Mouse (Mus musculus): ENCODE measurements around the gene Sun1. TPM values are rescaled to one million over a fixed set of nuclear protein-coding genes. Genes with fewer than 3 reads are reported as not detected.

Gene Sun1
- polyA plus RNA-seq, 2 experiments, result 53.7 to 65.3 TPM

DNA sequence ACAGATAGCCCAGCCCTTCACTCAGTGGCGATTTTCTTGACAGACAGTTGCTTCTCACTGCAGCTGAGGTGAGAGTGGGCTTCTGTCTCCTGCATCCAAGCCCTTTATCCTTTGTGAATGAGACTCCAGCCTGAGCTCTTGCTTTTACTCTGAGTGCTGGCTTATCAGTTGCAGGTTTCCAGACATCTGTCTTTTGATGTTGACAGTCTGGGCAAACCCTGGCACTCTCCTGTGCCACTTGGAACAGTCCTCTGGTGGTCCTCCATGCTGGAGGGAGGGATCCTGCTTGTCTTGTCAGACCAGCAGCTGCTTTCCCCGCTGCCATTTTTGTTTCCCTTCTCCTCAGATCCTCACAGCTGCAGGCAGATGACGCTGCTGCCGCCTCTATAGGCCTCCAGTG is 28.5 kb upstream of the Sun1 start:
- Histone ChIP-seq H3K4me1 (ENCODE audit: control insufficient read depth, insufficient read depth, low read length) (peaks cover 23% of the 10 kb centered on the region), H3K9me3 (ENCODE audit: control insufficient read depth, low read length) (no peaks in the 10 kb centered on the region), H3K27ac (replicated peaks; ENCODE audit: low read depth, low read length) (no peak overlapping the region), H3K27me3 (ENCODE audit: control insufficient read depth, insufficient read depth, low read length) (no peaks in the 10 kb centered on the region), H3K36me3 (ENCODE audit: control insufficient read depth, insufficient read depth, low read length) (peaks cover 58% of the 10 kb centered on the region), H3K9ac (ENCODE audit: low read depth, low read length, severe bottlenecking) (no peak overlapping the region), H3K4me2 (replicated peaks; ENCODE audit: low read depth, low read length, severe bottlenecking) (no peak overlapping the region), H3K4me3 (replicated peaks; ENCODE audit: low read length) (no peak overlapping the region)
- DNase-seq (ENCODE audit: low spot score) (no peak), ATAC-seq (ENCODE audit: low FRiP score, low read depth) (no peak)
- TF ChIP-seq POLR2A (IDR thresholded peaks at IDR 0.05; ENCODE audit: borderline replicate concordance, extremely low read depth, insufficient read depth, insufficient read length), result no peak
- WGBS, result 87% methylated on average over 4 of the region's 4 CpGs

GRCm38 (mm10) chr5:139174141-139174540 is 26.3 kb upstream of the Sun1 start:
- H3K4me1 ChIP-seq (ENCODE audit: control insufficient read depth, insufficient read depth, low read length), result peaks cover 23% of the 10 kb centered on the region
- no peak overlapping the region for H3K27ac ChIP-seq (replicated peaks; ENCODE audit: low read depth, low read length)
- H3K36me3 ChIP-seq (ENCODE audit: control insufficient read depth, insufficient read depth, low read length), result peaks cover 52% of the 10 kb centered on the region
- ATAC-seq (ENCODE audit: low FRiP score, low read depth) (no peak), DNase-seq (ENCODE audit: low spot score) (no peak)
- H3K9ac ChIP-seq (ENCODE audit: low read depth, low read length, severe bottlenecking), result no peak overlapping the region
- H3K4me2 ChIP-seq (replicated peaks; ENCODE audit: low read depth, low read length, severe bottlenecking), result no peak overlapping the region
- no peak overlapping the region for H3K4me3 ChIP-seq (replicated peaks; ENCODE audit: low read length)
- TF ChIP-seq POLR2A (IDR thresholded peaks at IDR 0.05; ENCODE audit: borderline replicate concordance, extremely low read depth, insufficient read depth, insufficient read length), result no peak
- H3K9me3 ChIP-seq (ENCODE audit: control insufficient read depth, low read length), result no peaks in the 10 kb centered on the region
- H3K27me3 ChIP-seq (ENCODE audit: control insufficient read depth, insufficient read depth, low read length), result no peaks in the 10 kb centered on the region
- 17% methylated on average over 10 of the region's 10 CpGs for WGBS

GRCm38 (mm10) chr5:139174556-139175547 is 25.6 kb upstream of the Sun1 start:
- Histone ChIP-seq H3K27me3 (ENCODE audit: control insufficient read depth, insufficient read depth, low read length) (no peaks in the 10 kb centered on the region), H3K36me3 (ENCODE audit: control insufficient read depth, insufficient read depth, low read length) (peaks cover 51% of the 10 kb centered on the region), H3K4me3 (replicated peaks; ENCODE audit: low read length) (no peak overlapping the region), H3K9ac (ENCODE audit: low read depth, low read length, severe bottlenecking) (no peak overlapping the region), H3K27ac (replicated peaks; ENCODE audit: low read depth, low read length) (no peak overlapping the region), H3K4me2 (replicated peaks; ENCODE audit: low read depth, low read length, severe bottlenecking) (no peak overlapping the region), H3K4me1 (ENCODE audit: control insufficient read depth, insufficient read depth, low read length) (peaks cover 23% of the 10 kb centered on the region), H3K9me3 (ENCODE audit: control insufficient read depth, low read length) (no peaks in the 10 kb centered on the region)
- ATAC-seq (ENCODE audit: low FRiP score, low read depth) (peak; percentile 49; the same call in 1 of the 2 replicates), DNase-seq (ENCODE audit: low spot score) (peak; percentile 61)
- WGBS, result 14% methylated on average over 10 of the region's 10 CpGs
- TF ChIP-seq POLR2A (IDR thresholded peaks at IDR 0.05; ENCODE audit: borderline replicate concordance, extremely low read depth, insufficient read depth, insufficient read length), result no peak

DNA sequence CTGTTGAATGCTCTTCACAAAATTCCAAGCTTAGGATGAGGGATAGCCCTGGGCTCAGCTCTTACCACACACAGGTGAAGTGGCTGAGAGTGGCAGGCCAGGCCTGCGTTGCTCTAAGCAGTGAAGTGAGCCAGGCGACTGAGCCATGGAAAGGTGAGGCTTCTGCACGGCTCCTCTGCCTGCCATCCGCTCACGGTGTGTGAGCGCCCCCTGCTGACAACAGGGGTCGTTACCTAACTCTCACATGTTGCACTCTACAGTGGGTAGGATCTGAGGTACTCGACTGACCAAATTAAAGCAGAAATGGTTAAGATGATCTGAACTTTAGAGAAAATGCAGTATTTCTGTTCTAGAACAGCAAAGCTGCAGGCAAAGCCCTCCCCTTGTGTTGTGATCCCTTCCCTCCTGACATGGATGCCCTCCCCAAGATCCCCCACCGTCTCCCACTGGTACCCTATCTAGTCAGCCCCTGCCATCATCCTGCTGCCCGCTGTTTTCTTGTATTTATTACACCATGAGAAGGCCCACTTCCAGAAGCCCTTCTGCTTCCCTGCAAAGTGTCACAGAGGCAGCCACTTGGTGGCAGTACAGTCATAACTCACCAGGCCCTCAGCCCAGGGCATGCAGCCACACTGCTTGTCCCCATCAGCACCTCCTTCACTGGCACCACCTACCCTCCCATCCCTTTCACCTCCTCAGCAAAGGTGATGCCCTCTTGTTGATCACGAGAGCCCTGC is 21.4 kb upstream of the Sun1 start:
- WGBS, result 26% methylated on average over 11 of the region's 11 CpGs

DNA sequence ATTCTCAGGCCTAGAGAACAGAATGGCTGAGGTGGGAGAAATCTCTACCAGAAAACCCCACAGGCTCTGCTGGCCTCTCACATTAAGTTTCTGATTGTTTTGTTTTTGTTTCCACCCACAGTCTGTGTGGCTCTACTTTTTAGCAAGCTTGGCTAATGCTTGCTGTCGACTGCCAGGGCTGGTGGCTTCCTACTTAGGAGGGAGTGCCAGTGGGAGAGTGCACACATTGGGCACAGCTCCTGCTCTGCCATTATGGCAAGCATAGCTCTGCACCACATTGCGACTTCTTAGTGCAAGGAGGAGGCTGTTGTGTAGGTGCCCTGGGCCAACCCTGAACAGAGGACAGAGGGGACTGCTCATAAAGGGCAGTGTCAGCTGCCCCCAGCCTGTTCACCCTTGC is 17.3 kb upstream of the Sun1 start:
- no peak overlapping the region for H3K4me3 ChIP-seq (replicated peaks; ENCODE audit: low read length)
- no peaks in the 10 kb centered on the region for H3K9me3 ChIP-seq (ENCODE audit: control insufficient read depth, low read length)
- peaks cover 69% of the 10 kb centered on the region for H3K36me3 ChIP-seq (ENCODE audit: control insufficient read depth, insufficient read depth, low read length)
- H3K4me1 ChIP-seq (ENCODE audit: control insufficient read depth, insufficient read depth, low read length), result no peaks in the 10 kb centered on the region
- no peak for TF ChIP-seq POLR2A (IDR thresholded peaks at IDR 0.05; ENCODE audit: borderline replicate concordance, extremely low read depth, insufficient read depth, insufficient read length)
- no peak overlapping the region for H3K9ac ChIP-seq (ENCODE audit: low read depth, low read length, severe bottlenecking)
- ATAC-seq (ENCODE audit: low FRiP score, low read depth), result no peak
- no peaks in the 10 kb centered on the region for H3K27me3 ChIP-seq (ENCODE audit: control insufficient read depth, insufficient read depth, low read length)
- no peak overlapping the region for H3K27ac ChIP-seq (replicated peaks; ENCODE audit: low read depth, low read length)
- DNase-seq (ENCODE audit: low spot score), result no peak
- WGBS, result 88% methylated on average over 2 of the region's 2 CpGs
- H3K4me2 ChIP-seq (replicated peaks; ENCODE audit: low read depth, low read length, severe bottlenecking), result no peak overlapping the region

More for the DNA sequence above, 21.4 kb upstream of the Sun1 start:
- peaks cover 20% of the 10 kb centered on the region for H3K4me1 ChIP-seq (ENCODE audit: control insufficient read depth, insufficient read depth, low read length)
- ATAC-seq (ENCODE audit: low FRiP score, low read depth) (peak; percentile 81), DNase-seq (ENCODE audit: low spot score) (peak; percentile 73)
- H3K4me2 ChIP-seq (replicated peaks; ENCODE audit: low read depth, low read length, severe bottlenecking), result no peak overlapping the region
- no peaks in the 10 kb centered on the region for H3K9me3 ChIP-seq (ENCODE audit: control insufficient read depth, low read length)
- TF ChIP-seq POLR2A (IDR thresholded peaks at IDR 0.05; ENCODE audit: borderline replicate concordance, extremely low read depth, insufficient read depth, insufficient read length), result no peak
- H3K9ac ChIP-seq (ENCODE audit: low read depth, low read length, severe bottlenecking), result no peak overlapping the region
- no peaks in the 10 kb centered on the region for H3K27me3 ChIP-seq (ENCODE audit: control insufficient read depth, insufficient read depth, low read length)
- no peak overlapping the region for H3K4me3 ChIP-seq (replicated peaks; ENCODE audit: low read length)
- no peak overlapping the region for H3K27ac ChIP-seq (replicated peaks; ENCODE audit: low read depth, low read length)
- peaks cover 48% of the 10 kb centered on the region for H3K36me3 ChIP-seq (ENCODE audit: control insufficient read depth, insufficient read depth, low read length)
